Mouse (Mus musculus) left cerebral cortex, postnatal 25 days (tissue): ENCODE measurements around the gene Eftud2. TPM values are rescaled to one million over a fixed set of nuclear protein-coding genes. Genes with fewer than 3 reads are reported as not detected.
A peak's percentile ranks its signal among the peaks of the same experiment; 100 is the strongest.

Source experiments
- DNase-seq, 2 experiments: peaks; one replicate each; pipeline ENCODE4 v3.0.0; 2022; ENCODE audit warnings: low spot score in 2 of 2, mixed read lengths in 1 of 2
- intact Hi-C: fragments of 180-260 bp; cut with DNase I; formaldehyde crosslinking; loops from one replicate; pipeline ENCODE4 v1.15.1; 2025
- total RNA-seq, 2 experiments: library from RNA; stranded (reverse); gene quantifications; 2 replicates each; pipeline ENCODE4 v1.2.3; 2021

Gene Eftud2
- total RNA-seq, 2 experiments from 2014 or later, result 108 to 116 TPM

GRCm38 (mm10) chr11:102881314-102882198, 771 bp upstream of the Eftud2 start:
- intact Hi-C loops, result no loop called here
- DNase-seq, result peak; percentile 40 to 41

GRCm38 (mm10) chr11:102879558-102879957, 1.2 kb downstream of the Eftud2 start:
- intact Hi-C loops, result no loop called here
- DNase-seq, result no peak

DNA sequence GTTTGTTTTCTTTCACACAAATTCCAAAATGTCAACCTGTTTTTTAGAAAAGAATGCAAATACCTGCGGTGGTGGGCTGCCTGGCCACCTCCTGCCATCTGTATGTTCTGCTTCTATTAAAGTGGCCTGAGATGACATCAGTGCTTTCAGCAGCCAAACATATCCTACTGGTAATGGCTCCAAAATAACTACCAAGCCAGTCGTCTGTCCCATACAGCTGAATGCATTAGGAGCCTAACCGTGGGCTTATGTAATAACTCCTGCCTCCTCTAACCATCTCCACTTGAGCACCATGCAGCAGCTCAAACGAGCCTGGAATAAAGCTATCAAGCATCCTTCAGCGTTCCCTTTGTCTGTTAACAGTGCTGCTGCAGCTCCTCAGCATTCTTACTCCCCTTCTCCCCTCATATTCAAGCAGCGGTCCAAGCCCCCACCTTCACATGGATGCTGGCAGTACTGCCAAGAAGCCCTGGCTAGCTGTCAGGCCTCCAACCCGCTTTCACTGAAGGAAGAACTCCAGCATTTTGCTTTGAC, 5.9 kb downstream of the Eftud2 start:
- intact Hi-C loops, result no loop called here
- peak; percentile 70 to 93 for DNase-seq

DNA sequence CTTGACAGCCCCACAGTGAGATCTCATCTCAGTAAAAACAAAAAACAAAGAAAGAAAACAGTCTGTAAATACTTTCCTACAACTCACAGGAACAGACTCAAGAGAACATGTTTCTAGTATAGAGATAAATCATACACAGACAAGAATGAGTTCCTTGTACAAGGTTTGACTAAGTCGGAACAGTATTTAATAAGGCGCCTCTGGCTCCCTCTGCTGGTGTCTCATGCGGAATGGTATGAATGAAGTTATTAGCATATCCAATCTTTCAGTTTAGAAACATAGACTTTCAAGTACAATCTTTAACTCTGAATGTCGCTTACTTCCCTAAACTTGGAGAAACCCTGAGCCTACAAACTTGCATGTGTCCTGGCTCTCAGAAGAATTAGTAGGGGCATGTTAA, 16.5 kb downstream of the Eftud2 start:
- intact Hi-C loops, result loop anchor here (1.0 to 5.0 kb wide), 2 partner anchors 90 to 127 kb away; no protein-coding TSS in a partner anchor
- DNase-seq, result peak; percentile 67 to 72

DNA sequence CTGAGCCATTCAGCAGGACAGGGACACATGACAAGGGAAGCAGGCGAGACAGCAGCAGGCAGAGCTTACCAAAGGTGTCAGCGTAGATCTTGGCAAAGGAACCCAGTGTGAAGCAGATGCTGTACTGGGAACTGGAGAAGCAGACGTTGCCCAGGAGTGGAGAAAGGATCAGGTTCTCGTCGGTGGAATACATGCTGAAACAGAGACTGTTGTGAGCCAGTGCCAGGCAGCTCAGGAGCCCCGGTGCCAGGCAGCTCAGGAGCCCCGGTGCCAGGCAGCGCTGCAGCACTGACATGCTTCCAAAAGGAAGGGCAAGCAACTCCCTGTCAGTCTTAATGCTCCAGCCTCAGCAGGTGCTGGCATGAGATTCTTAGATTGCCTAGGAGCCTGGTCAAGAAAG, 20.9 kb downstream of the Eftud2 start:
- intact Hi-C loops, result loop anchor here (5.0 kb wide), 1 partner anchor 123 kb away; no protein-coding TSS in a partner anchor
- peak; percentile 44 to 82 for DNase-seq

DNA sequence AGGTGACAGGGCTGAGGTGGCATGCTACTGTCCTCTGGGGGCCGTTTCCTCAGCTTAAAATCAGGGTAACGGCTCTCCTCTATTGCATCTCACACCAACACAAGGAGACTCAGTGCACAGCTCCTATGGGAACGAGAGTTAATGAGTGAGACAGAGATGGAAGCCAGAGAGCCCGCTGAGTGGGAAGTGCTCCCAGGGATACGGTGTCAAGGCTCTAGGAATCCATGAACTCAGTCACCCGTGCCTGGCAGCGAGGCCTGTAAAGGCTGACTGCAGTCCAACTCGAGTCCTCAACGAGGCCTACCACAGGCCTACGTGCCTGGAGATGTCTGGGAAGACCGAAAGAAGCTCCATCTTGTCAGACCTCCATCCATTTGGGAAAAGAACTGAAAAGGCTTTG, 21.8 kb downstream of the Eftud2 start:
- intact Hi-C loops, result no loop called here
- no peak for DNase-seq

DNA sequence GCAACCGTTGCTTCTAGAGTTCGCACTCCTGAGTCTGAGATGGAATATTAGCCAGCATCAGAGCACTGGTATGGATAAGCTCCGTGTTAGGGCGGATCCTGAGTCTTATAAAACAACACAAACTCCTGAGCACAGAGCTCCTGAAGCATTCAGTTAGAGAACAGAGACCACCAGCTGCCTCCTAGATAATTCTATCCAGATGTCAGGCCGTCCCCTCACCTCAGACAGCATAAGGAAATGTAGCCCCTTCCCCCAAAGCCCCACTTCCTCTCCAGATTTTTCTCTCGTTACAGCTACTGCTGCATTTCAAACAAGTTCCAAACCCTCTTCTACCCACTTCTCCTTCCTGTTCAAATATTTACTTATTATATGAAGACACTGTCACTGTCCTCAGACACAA, 24.8 kb downstream of the Eftud2 start:
- DNase-seq, result no peak
- intact Hi-C loops, result no loop called here

- intact Hi-C loops, result no loop called here
Observed at GRCm38 (mm10) chr11:102853760-102854159, 27.0 kb downstream of the Eftud2 start.

GRCm38 (mm10) chr11:102851883-102852282, 28.9 kb downstream of the Eftud2 start:
- intact Hi-C loops, result no loop called here
- no peak for DNase-seq

More at GRCm38 (mm10) chr11:102853760-102854159, 27.0 kb downstream of the Eftud2 start:
- DNase-seq, result no peak

- intact Hi-C loops, result no loop called here
- DNase-seq, result no peak
Observed at GRCm38 (mm10) chr11:102845926-102846325, 34.9 kb downstream of the Eftud2 start.

GRCm38 (mm10) chr11:102838616-102839150, 42.1 kb downstream of the Eftud2 start:
- intact Hi-C loops, result no loop called here

GRCm38 (mm10) chr11:102838126-102838525, 42.7 kb downstream of the Eftud2 start:
- intact Hi-C loops, result no loop called here
- DNase-seq, result no peak

More at GRCm38 (mm10) chr11:102838616-102839150, 42.1 kb downstream of the Eftud2 start:
- DNase-seq, result no peak

- intact Hi-C loops, result no loop called here
- DNase-seq, result no peak
Observed at GRCm38 (mm10) chr11:102837385-102837784, 43.4 kb downstream of the Eftud2 start.

- DNase-seq, result no peak
- intact Hi-C loops, result no loop called here
Observed at GRCm38 (mm10) chr11:102836146-102836545, 44.6 kb downstream of the Eftud2 start.

GRCm38 (mm10) chr11:102835549-102835948, 45.2 kb downstream of the Eftud2 start, which contains the start of gene Higd1b:
TSS of gene Higd1b (plus strand) at chr11:102835849.
- intact Hi-C loops, result no loop called here
- DNase-seq, result no peak

GRCm38 (mm10) chr11:102834219-102834618, 46.6 kb downstream of the Eftud2 start:
- intact Hi-C loops, result no loop called here
- DNase-seq, result no peak

DNA sequence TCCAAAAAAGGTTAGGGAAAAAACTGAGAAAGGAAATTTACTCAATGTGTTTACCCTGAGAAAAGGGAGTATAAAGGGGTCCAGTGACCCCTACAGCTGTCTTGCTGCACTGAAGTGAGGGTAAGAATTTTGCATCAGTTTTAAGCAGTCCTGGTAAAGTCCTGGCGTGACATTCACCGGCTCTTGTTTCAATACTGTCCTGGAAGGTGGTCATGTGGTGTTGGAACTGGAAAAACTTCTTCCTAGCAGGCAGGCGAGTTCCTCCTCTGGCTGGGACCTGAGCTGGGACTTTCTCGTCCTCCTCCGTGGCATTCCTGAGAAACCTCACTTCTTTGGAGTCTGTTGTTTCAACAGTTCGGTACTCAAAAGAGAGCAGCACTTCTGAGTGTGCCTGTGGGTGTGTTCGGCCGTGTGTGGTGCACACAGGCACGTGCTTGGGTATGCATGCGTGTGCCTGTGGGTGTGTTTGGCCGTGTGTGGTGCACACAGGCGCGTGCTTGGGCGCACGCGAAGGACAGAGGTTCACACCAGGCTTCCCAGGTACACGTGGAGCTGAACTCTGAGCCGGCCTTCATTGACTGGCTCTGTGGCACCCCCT, 48.0 kb downstream of the Eftud2 start:
- intact Hi-C loops, result no loop called here
- no peak for DNase-seq

DNA sequence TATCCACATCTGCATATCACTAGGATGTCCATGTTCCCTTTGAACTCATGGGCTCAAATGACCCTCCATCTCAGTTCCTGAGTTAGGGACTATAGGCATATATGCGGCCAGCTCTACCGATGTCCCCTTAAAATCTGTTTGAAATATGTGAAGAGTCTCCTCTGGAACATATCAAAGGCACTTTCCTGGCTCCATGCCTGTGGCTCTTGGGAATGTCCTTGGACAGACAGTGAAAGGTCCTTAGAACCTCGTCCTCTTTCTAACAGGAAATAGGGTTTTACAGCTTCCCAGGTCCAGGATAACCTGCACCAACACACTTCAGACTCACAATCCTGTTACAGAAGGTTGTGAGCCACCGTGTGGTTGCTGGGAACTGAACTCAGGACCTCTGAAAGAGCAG, 50.5 kb downstream of the Eftud2 start:
- DNase-seq, result no peak
- intact Hi-C loops, result no loop called here

DNA sequence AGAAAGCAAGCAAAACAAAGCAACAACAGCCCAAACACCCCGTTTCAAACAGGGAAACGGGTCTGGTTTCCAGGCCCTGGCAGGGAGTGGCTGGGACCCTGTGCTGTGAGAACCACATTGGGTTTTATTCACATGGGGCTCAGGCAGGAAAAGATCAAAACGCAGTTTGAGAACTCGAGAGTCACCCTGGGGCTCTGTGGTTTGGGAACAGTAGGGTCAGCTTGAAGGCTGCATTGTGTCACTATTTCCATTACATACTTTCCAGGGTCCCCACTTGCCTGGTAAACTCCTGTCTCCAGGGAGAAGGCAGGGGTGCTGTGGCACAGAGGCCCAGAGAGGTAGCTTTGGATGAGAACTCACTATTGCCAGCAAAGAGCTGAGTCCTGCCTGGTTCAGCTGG, 53.7 kb downstream of the Eftud2 start:
- no peak for DNase-seq
- intact Hi-C loops, result no loop called here

DNA sequence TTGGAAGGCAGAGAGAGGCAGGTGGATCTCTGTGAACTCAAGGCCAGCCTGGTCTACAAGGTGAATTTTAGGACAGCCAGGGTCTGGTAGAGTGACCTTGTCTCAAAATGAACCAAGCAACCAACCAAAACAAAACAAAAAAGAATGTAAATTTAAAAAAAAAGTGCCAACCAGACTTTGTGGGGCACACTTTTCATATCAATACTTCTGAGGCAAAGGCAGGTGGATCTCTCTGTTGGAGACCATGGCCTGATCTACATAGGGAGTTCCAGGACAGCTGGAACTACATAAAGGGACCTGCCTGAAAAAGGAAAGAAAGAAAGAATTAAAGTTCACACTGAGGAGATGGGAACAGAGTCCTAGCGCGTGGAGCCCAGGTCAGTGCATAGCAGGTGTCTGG, 54.3 kb downstream of the Eftud2 start:
- intact Hi-C loops, result no loop called here
- DNase-seq, result no peak
